Comparison of ENCODE assay signal across 18 mouse cellular contexts in the genomic region with DNA sequence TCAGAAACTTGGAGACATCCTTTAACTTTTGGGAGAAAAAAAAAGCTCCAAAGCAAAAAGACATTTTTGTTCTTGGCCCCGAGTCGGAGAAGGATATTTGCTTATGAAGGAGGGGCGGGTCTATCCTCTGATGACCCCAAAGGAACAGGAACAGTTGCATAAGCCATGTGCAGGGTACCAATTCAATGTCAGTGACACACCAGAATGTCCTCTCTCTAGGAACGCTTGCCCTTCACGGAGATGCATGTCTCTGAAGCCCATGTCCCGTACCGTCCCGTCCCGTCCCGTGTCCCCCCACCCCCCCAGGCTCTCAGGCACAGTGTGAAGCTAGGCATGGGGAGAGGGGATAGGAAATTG. TPM values are rescaled to one million over a fixed set of nuclear protein-coding genes. Genes with fewer than 3 reads are reported as not detected.
A peak's percentile ranks its signal among the peaks of the same experiment; 100 is the strongest.
DNase-seq lines count a peak whose midpoint lies in the region; ATAC-seq lines count a peak whose summit lies in the region.
"Had no signal": no experiment of that assay in that cellular context is flagged by ENCODE, and none has a peak within 500 bp of the region (broad histone marks: within the 10 kb centered on the region; RNA-seq: fewer than 3 reads in every experiment).

No protein-coding gene starts in this region.

- H3K4me1 ChIP-seq in embryonic facial prominence, embryonic 14.5 days (ENCODE audit: control insufficient read depth, insufficient read depth, low read length) = peaks cover 16% of the 10 kb centered on the region

- H3K36me3 ChIP-seq in embryonic facial prominence, embryonic 14.5 days (ENCODE audit: control insufficient read depth, insufficient read depth, low read length) = no peaks in the 10 kb centered on the region
- H3K36me3 ChIP-seq: embryonic facial prominence, embryonic 12.5 days; intestine, embryonic 15.5 days; limb, embryonic 10.5 days; neural tube, embryonic 15.5 days had no signal

- H3K9me3 ChIP-seq in embryonic facial prominence, embryonic 14.5 days (ENCODE audit: control insufficient read depth, low read length) = no peaks in the 10 kb centered on the region
- H3K9me3 ChIP-seq: embryonic facial prominence, embryonic 12.5 days; intestine, embryonic 15.5 days; limb, embryonic 10.5 days; neural tube, embryonic 15.5 days had no signal

- 0 out of 2 replicates have a peak overlapping the region, but pooled peaks have one; percentile 17 for H3K27ac ChIP-seq in embryonic facial prominence, embryonic 14.5 days (replicated peaks; ENCODE audit: low read depth, low read length)
- H3K27ac ChIP-seq: embryonic facial prominence, embryonic 12.5 days; intestine, embryonic 15.5 days; limb, embryonic 10.5 days; macrophage; neural tube, embryonic 15.5 days had no signal

- no peaks in the 10 kb centered on the region for H3K27me3 ChIP-seq in embryonic facial prominence, embryonic 14.5 days (replicated peaks; ENCODE audit: control insufficient read depth, insufficient read depth, low read length)
- H3K27me3 ChIP-seq: embryonic facial prominence, embryonic 12.5 days; intestine, embryonic 15.5 days; neural tube, embryonic 15.5 days had no signal

- DNase-seq in gastrocnemius, adult 18-20 months (ENCODE audit: low spot score) = peak; percentile 51
- DNase-seq in gastrocnemius, adult 8-10 months (ENCODE audit: low spot score in 2 of 2) = no peak
- DNase-seq in kidney, postnatal 14 days = peak; percentile 61
- DNase-seq in kidney, adult 8-10 months = no peak
- no peak for DNase-seq in embryonic facial prominence, embryonic 14.5 days (ENCODE audit: low spot score)
- peak; percentile 76 for DNase-seq in lung, postnatal 36 days
- DNase-seq in thymus, postnatal 10 days (ENCODE audit: low spot score in 2 of 2) = no peak
- DNase-seq in adrenal gland, postnatal 25 days = no peak
- DNase-seq: cerebellum, postnatal 10 days; forebrain, postnatal 0 days; thymus, postnatal 25 days had no signal

- peak overlapping the region; percentile 20; the same call in 1 of the 2 replicates for H3K4me2 ChIP-seq in embryonic facial prominence, embryonic 14.5 days (ENCODE audit: low read depth, low read length)
- H3K4me2 ChIP-seq: embryonic facial prominence, embryonic 12.5 days; intestine, embryonic 15.5 days; neural tube, embryonic 15.5 days had no signal

- WGBS in embryonic facial prominence, embryonic 14.5 days = 44% methylated on average over 10 of the region's 10 CpGs

- H3K9ac ChIP-seq in embryonic facial prominence, embryonic 14.5 days (ENCODE audit: low read depth, low read length) = no peak overlapping the region
- H3K9ac ChIP-seq: embryonic facial prominence, embryonic 12.5 days; forebrain, postnatal 0 days; intestine, embryonic 15.5 days; neural tube, embryonic 15.5 days had no signal

- no peak for ATAC-seq in embryonic facial prominence, embryonic 14.5 days (ENCODE audit: low read depth)
- ATAC-seq: forebrain, postnatal 0 days had no signal

- no peak overlapping the region for H3K4me3 ChIP-seq in embryonic facial prominence, embryonic 14.5 days (ENCODE audit: low read depth, low read length)
- H3K4me3 ChIP-seq: embryonic facial prominence, embryonic 12.5 days; intestine, embryonic 15.5 days; limb, embryonic 10.5 days; neural tube, embryonic 15.5 days had no signal

RNA-seq across cellular contexts. Expression of a gene that starts 15.1 kb away (rescaled TPM):
- not detected for total RNA-seq in gastrocnemius, adult 18-20 months (2021)
- total RNA-seq in gastrocnemius, adult 8-10 months (2022) = not detected
- 0.20 and 0.22 TPM in 2 replicates for polyA plus RNA-seq in embryonic facial prominence, embryonic 14.5 days (2014; fragmentation: Nextera tagmentation; extraction: Ambion mirVana)
- not detected in 2 replicates for total RNA-seq in adrenal gland, postnatal 25 days (2021)
- total RNA-seq: ES-E14 had no signal
- polyA plus RNA-seq: macrophage; neural tube, embryonic 15.5 days had no signal

RNA-seq across cellular contexts. Expression of a gene that starts 16.7 kb away (rescaled TPM):
- total RNA-seq in gastrocnemius, adult 18-20 months (2021) = not detected
- total RNA-seq in gastrocnemius, adult 8-10 months (2022) = not detected
- not detected in 2 replicates for polyA plus RNA-seq in embryonic facial prominence, embryonic 14.5 days (2014; fragmentation: Nextera tagmentation; extraction: Ambion mirVana)
- 0.39 TPM in 1 of 2 replicates, not detected in the other for total RNA-seq in adrenal gland, postnatal 25 days (2021)
- polyA plus RNA-seq: embryonic facial prominence, embryonic 12.5 days; intestine, embryonic 15.5 days; limb, embryonic 10.5 days; macrophage had no signal

RNA-seq across cellular contexts. Expression of a gene that starts 31.3 kb away (rescaled TPM):
- 10 to 100 TPM; 51.3 to 68.0 TPM for total RNA-seq in gastrocnemius, adult 18-20 months (2021)
- 10 to 100 TPM; 25.2 to 67.7 (median 42.4) TPM for total RNA-seq in gastrocnemius, adult 8-10 months (2022)
- 321 and 362 TPM in 2 replicates for polyA plus RNA-seq in embryonic facial prominence, embryonic 14.5 days (2014; fragmentation: Nextera tagmentation; extraction: Ambion mirVana)
- 77.2 and 83.9 TPM in 2 replicates for total RNA-seq in adrenal gland, postnatal 25 days (2021)
- total RNA-seq: ES-E14 had no signal
- polyA plus RNA-seq: macrophage had no signal

RNA-seq across cellular contexts. Expression of a gene that starts 34.8 kb away (rescaled TPM):
- total RNA-seq in gastrocnemius, adult 18-20 months (2021) = 10 to 100 TPM in 1 of 2 experiments, 1 to 10 TPM in 1; 5.8 to 10.9 TPM
- total RNA-seq in gastrocnemius, adult 8-10 months (2022) = 1 to 10 TPM; 3.9 to 9.6 (median 5.3) TPM
- 117 and 118 TPM in 2 replicates for polyA plus RNA-seq in embryonic facial prominence, embryonic 14.5 days (2014; fragmentation: Nextera tagmentation; extraction: Ambion mirVana)
- 15.7 and 21.7 TPM in 2 replicates for total RNA-seq in adrenal gland, postnatal 25 days (2021)

RNA-seq across cellular contexts. Expression of a gene that starts 49.4 kb away (rescaled TPM):
- total RNA-seq in gastrocnemius, adult 18-20 months (2021) = not detected
- under 1 TPM in 1 of 4 experiments, not detected in 3; 0.12 TPM for total RNA-seq in gastrocnemius, adult 8-10 months (2022)
- polyA plus RNA-seq in embryonic facial prominence, embryonic 14.5 days (2014; fragmentation: Nextera tagmentation; extraction: Ambion mirVana) = 1.9 and 2.7 TPM in 2 replicates
- total RNA-seq in adrenal gland, postnatal 25 days (2021) = 5.3 and 5.4 TPM in 2 replicates
- total RNA-seq: ES-E14; forebrain, postnatal 0 days; layer of hippocampus, postnatal 14 days had no signal
- polyA plus RNA-seq: macrophage had no signal

Comparison
In these comparisons a context has a peak if more than half of its experiments do, and no peak if none do; other contexts are left out.
1. DNase-seq: peak in gastrocnemius, adult 18-20 months (single experiment), kidney, postnatal 14 days (single experiment) and lung, postnatal 36 days (single experiment); none in gastrocnemius, adult 8-10 months (0 of 2), kidney, adult 8-10 months (0 of 2), embryonic facial prominence, embryonic 14.5 days (single experiment), thymus, postnatal 10 days (0 of 2) and adrenal gland, postnatal 25 days (single experiment).